Mouse (Mus musculus): ENCODE results near the gene Prl7a2. TPM values are rescaled to one million over a fixed set of nuclear protein-coding genes. Genes with fewer than 3 reads are reported as not detected.

Prl7a2 gene
- not detected in 2 replicates for polyA plus RNA-seq (2015; fragmentation: Nextera tagmentation; extraction: Ambion mirVana)

GRCm38 (mm10) chr13:27667936-27668335 is at the start of gene Prl7a2:
TSS of gene Prl7a2 (minus strand) at chr13:27668036.
- Histone ChIP-seq H3K9ac (ENCODE audit: low read depth, low read length) (no peak within 1 kb of the TSS), H3K4me3 (ENCODE audit: low read length) (no peak within 1 kb of the TSS), H3K9me3 (ENCODE audit: control insufficient read depth, low read length) (no peaks in the 10 kb centered on the region), H3K4me2 (ENCODE audit: low read depth, low read length) (no peak within 1 kb of the TSS), H3K27ac (ENCODE audit: low read length) (no peak within 1 kb of the TSS), H3K27me3 (replicated peaks; ENCODE audit: control insufficient read depth, insufficient read depth, low read length) (no peaks in the 10 kb centered on the region), H3K4me1 (ENCODE audit: control insufficient read depth, insufficient read depth, low read length) (no peaks in the 10 kb centered on the region), H3K36me3 (ENCODE audit: control insufficient read depth, insufficient read depth, low read length) (no peaks in the 10 kb centered on the region)
- no peak for ATAC-seq
- 84% methylated on average over 4 of the region's 4 CpGs for WGBS

- H3K9ac ChIP-seq (ENCODE audit: low read depth, low read length), result no peak within 1 kb of the TSS
- H3K27me3 ChIP-seq (replicated peaks; ENCODE audit: control insufficient read depth, insufficient read depth, low read length), result no peaks in the 10 kb centered on the region
- no peak within 1 kb of the TSS for H3K4me2 ChIP-seq (ENCODE audit: low read depth, low read length)
- H3K4me3 ChIP-seq (ENCODE audit: low read length), result no peak within 1 kb of the TSS
- no peaks in the 10 kb centered on the region for H3K9me3 ChIP-seq (ENCODE audit: control insufficient read depth, low read length)
- no peak within 1 kb of the TSS for H3K27ac ChIP-seq (ENCODE audit: low read length)
- no peaks in the 10 kb centered on the region for H3K4me1 ChIP-seq (ENCODE audit: control insufficient read depth, insufficient read depth, low read length)
- no peaks in the 10 kb centered on the region for H3K36me3 ChIP-seq (ENCODE audit: control insufficient read depth, insufficient read depth, low read length)
- 77% methylated on average over 5 of the region's 5 CpGs for WGBS
- no peak for ATAC-seq
Measured at GRCm38 (mm10) chr13:27716636-27717035, 48.8 kb upstream of the Prl7a2 start, which contains the start of gene Prl7d1. TSS of gene Prl7d1 (minus strand) at chr13:27716736.

GRCm38 (mm10) chr13:27706521-27706920 is 38.7 kb upstream of the Prl7a2 start:
- Histone ChIP-seq H3K9ac (ENCODE audit: low read depth, low read length) (no peak overlapping the region), H3K9me3 (ENCODE audit: control insufficient read depth, low read length) (no peaks in the 10 kb centered on the region), H3K4me3 (ENCODE audit: low read length) (no peak overlapping the region), H3K4me2 (ENCODE audit: low read depth, low read length) (no peak overlapping the region), H3K27me3 (replicated peaks; ENCODE audit: control insufficient read depth, insufficient read depth, low read length) (no peaks in the 10 kb centered on the region), H3K4me1 (ENCODE audit: control insufficient read depth, insufficient read depth, low read length) (no peaks in the 10 kb centered on the region), H3K36me3 (ENCODE audit: control insufficient read depth, insufficient read depth, low read length) (no peaks in the 10 kb centered on the region), H3K27ac (ENCODE audit: low read length) (no peak overlapping the region)
- no peak for ATAC-seq
- 55% methylated on average over 2 of the region's 2 CpGs for WGBS

- Histone ChIP-seq H3K27me3 (replicated peaks; ENCODE audit: control insufficient read depth, insufficient read depth, low read length) (no peaks in the 10 kb centered on the region), H3K4me3 (ENCODE audit: low read length) (no peak overlapping the region), H3K36me3 (ENCODE audit: control insufficient read depth, insufficient read depth, low read length) (no peaks in the 10 kb centered on the region), H3K4me2 (ENCODE audit: low read depth, low read length) (no peak overlapping the region), H3K9me3 (ENCODE audit: control insufficient read depth, low read length) (no peaks in the 10 kb centered on the region), H3K4me1 (ENCODE audit: control insufficient read depth, insufficient read depth, low read length) (no peaks in the 10 kb centered on the region), H3K9ac (ENCODE audit: low read depth, low read length) (no peak overlapping the region), H3K27ac (ENCODE audit: low read length) (no peak overlapping the region)
- WGBS, result 76% methylated on average over 2 of the region's 2 CpGs
- no peak for ATAC-seq
Measured at GRCm38 (mm10) chr13:27660747-27661146, 7.1 kb downstream of the Prl7a2 start.

GRCm38 (mm10) chr13:27642393-27642792 is 25.4 kb downstream of the Prl7a2 start, which contains the start of gene Prl7a1:
TSS of gene Prl7a1 (minus strand) at chr13:27642493.
- Histone ChIP-seq H3K4me2 (ENCODE audit: low read depth, low read length) (no peak within 1 kb of the TSS), H3K36me3 (ENCODE audit: control insufficient read depth, insufficient read depth, low read length) (no peaks in the 10 kb centered on the region), H3K27ac (ENCODE audit: low read length) (no peak within 1 kb of the TSS), H3K4me1 (ENCODE audit: control insufficient read depth, insufficient read depth, low read length) (no peaks in the 10 kb centered on the region), H3K9me3 (ENCODE audit: control insufficient read depth, low read length) (no peaks in the 10 kb centered on the region), H3K27me3 (replicated peaks; ENCODE audit: control insufficient read depth, insufficient read depth, low read length) (no peaks in the 10 kb centered on the region), H3K9ac (ENCODE audit: low read depth, low read length) (no peak within 1 kb of the TSS), H3K4me3 (ENCODE audit: low read length) (no peak within 1 kb of the TSS)
- 91% methylated on average over 3 of the region's 3 CpGs for WGBS
- no peak for ATAC-seq

GRCm38 (mm10) chr13:27610482-27610881 is 57.4 kb downstream of the Prl7a2 start, which contains the start of gene Prl7b1:
TSS of gene Prl7b1 (minus strand) at chr13:27610582.
- Histone ChIP-seq H3K36me3 (ENCODE audit: control insufficient read depth, insufficient read depth, low read length) (no peaks in the 10 kb centered on the region), H3K4me3 (ENCODE audit: low read length) (no peak within 1 kb of the TSS), H3K27ac (ENCODE audit: low read length) (no peak within 1 kb of the TSS), H3K4me1 (ENCODE audit: control insufficient read depth, insufficient read depth, low read length) (no peaks in the 10 kb centered on the region), H3K9me3 (ENCODE audit: control insufficient read depth, low read length) (no peaks in the 10 kb centered on the region), H3K9ac (ENCODE audit: low read depth, low read length) (no peak within 1 kb of the TSS), H3K27me3 (replicated peaks; ENCODE audit: control insufficient read depth, insufficient read depth, low read length) (no peaks in the 10 kb centered on the region), H3K4me2 (ENCODE audit: low read depth, low read length) (no peak within 1 kb of the TSS)
- WGBS, result 79% methylated on average over 4 of the region's 4 CpGs
- ATAC-seq, result no peak

Other genes with a start within 250 kb of the Prl7a2 start
- gene Prl8a6, start 229.3 kb downstream of the Prl7a2 start, polyA plus RNA-seq (2015; fragmentation: Nextera tagmentation; extraction: Ambion mirVana), result not detected in 2 replicates
- gene Prl8a8, start 154.8 kb downstream of the Prl7a2 start, polyA plus RNA-seq (2015; fragmentation: Nextera tagmentation; extraction: Ambion mirVana), result not detected in 2 replicates
- not detected in 2 replicates for gene Prl8a9, start 103.4 kb downstream of the Prl7a2 start, polyA plus RNA-seq (2015; fragmentation: Nextera tagmentation; extraction: Ambion mirVana)
- not detected in 2 replicates for gene Prl8a1, start 85.9 kb downstream of the Prl7a2 start, polyA plus RNA-seq (2015; fragmentation: Nextera tagmentation; extraction: Ambion mirVana)
- not detected in 2 replicates for gene Prl7b1, start 57.5 kb downstream of the Prl7a2 start, polyA plus RNA-seq (2015; fragmentation: Nextera tagmentation; extraction: Ambion mirVana)
- gene Prl7a1, start 25.5 kb downstream of the Prl7a2 start, polyA plus RNA-seq (2015; fragmentation: Nextera tagmentation; extraction: Ambion mirVana), result not detected in 2 replicates
- gene Prl7d1, start 48.7 kb upstream of the Prl7a2 start, polyA plus RNA-seq (2015; fragmentation: Nextera tagmentation; extraction: Ambion mirVana), result not detected in 2 replicates
- gene Prl7c1, start 112.8 kb upstream of the Prl7a2 start, polyA plus RNA-seq (2015; fragmentation: Nextera tagmentation; extraction: Ambion mirVana), result not detected in 2 replicates
- not detected in 2 replicates for gene Prl2a1, start 133.6 kb upstream of the Prl7a2 start, polyA plus RNA-seq (2015; fragmentation: Nextera tagmentation; extraction: Ambion mirVana)
- gene Prl2c1, start 181.3 kb upstream of the Prl7a2 start, polyA plus RNA-seq (2015; fragmentation: Nextera tagmentation; extraction: Ambion mirVana), result not detected in 2 replicates

All from intestine, embryonic 16.5 days (tissue).